Mouse (Mus musculus) C2C12 (cell line): ENCODE measurements around the gene Gm13539.

ENCODE experiments used
- CEBPB ChIP-seq: IDR thresholded peaks from one replicate; pipeline ENCODE4 v1.6.1; 2011; ENCODE audit warnings: low read depth, mild to moderate bottlenecking, control low read depth, moderate library complexity
- CTCF ChIP-seq: IDR thresholded peaks from one replicate; pipeline ENCODE4 v1.5.1; 2011; ENCODE audit not compliant: control insufficient read depth, insufficient read depth, insufficient read length
- FOSL1 ChIP-seq: IDR thresholded peaks from one replicate; pipeline ENCODE4 v1.8.0; 2011; ENCODE audit warnings: mild to moderate bottlenecking, low read length; ENCODE audit not compliant: poor library complexity, insufficient read depth, severe bottlenecking
- MAX ChIP-seq: IDR thresholded peaks from one replicate; pipeline ENCODE4 v1.6.1; 2011; ENCODE audit warnings: mild to moderate bottlenecking, control low read depth
- MYOD1 ChIP-seq: IDR thresholded peaks from one replicate; pipeline ENCODE4 v1.6.1; 2011; ENCODE audit warnings: low read depth; ENCODE audit not compliant: control insufficient read depth, insufficient read length
- MYOG ChIP-seq: IDR thresholded peaks from one replicate; pipeline ENCODE4 v1.6.1; 2011; ENCODE audit not compliant: control insufficient read depth, insufficient read length; ENCODE audit errors: extremely low read depth
- USF1 ChIP-seq: IDR thresholded peaks from one replicate; pipeline ENCODE4 v1.6.1; 2011; ENCODE audit warnings: low read depth, mild to moderate bottlenecking, control low read depth, moderate library complexity

DNA sequence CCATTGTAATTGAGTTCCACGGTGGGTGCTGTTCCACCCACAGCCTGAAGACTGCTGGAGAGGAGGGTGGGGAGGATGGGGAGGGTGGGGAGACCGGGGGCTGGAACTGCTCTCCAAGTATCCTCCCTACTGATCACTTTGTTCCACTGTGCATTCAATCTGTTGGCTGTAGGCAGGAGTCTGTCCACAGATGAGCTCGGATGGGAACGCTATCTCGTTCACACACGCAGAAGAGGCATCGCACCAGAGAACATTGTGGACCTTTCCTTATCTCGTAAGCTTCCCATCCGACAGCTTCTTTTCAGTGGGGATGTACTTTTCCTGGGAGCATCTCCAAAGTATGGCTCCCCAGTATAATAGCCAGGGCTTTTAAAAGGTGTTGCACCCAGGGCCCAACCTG is 3.0 kb upstream of the Gm13539 start:
- TF ChIP-seq CTCF: no peak
- TF ChIP-seq USF1: no peak
- TF ChIP-seq MYOD1: no peak
- no peak for TF ChIP-seq MAX
- no peak for TF ChIP-seq MYOG
- TF ChIP-seq FOSL1: no peak
- TF ChIP-seq CEBPB: no peak
